In the genomic region with DNA sequence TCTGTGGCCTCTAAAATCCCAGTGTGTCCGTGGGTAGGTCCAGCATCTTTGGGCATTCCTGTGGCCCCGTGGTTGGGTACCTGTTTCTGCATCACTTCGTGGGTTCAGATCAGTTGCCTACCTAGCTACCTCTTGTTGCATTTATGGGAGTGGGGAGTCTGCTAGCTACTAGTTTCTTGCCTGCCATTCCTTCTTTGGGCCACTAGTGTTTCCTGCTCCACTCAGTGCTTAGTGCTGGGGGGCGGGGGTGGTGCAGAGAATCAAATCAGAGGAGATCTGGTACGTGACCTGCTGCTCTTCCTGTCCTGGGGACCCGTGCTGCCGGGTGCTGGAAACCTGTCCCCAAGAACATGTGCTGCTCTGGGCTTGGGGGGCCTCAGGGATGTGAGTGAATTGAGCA, we compare ENCODE assay signal across 19 mouse cellular contexts. TPM values are rescaled to one million over a fixed set of nuclear protein-coding genes. Genes with fewer than 3 reads are reported as not detected.
DNase-seq lines count a peak whose midpoint lies in the region; ATAC-seq and TF ChIP-seq lines count a peak whose summit lies in the region.
"Had no signal": no experiment of that assay in that cellular context is flagged by ENCODE, and none has a peak within 500 bp of the region (broad histone marks: within the 10 kb centered on the region; RNA-seq: fewer than 3 reads in every experiment).

No protein-coding gene starts in this region.

- H3K36me3 ChIP-seq in hindbrain, embryonic 15.5 days = no peaks in the 10 kb centered on the region
- no peaks in the 10 kb centered on the region for H3K36me3 ChIP-seq in hindbrain, embryonic 14.5 days (replicated peaks; ENCODE audit: control insufficient read depth, insufficient read depth)
- H3K36me3 ChIP-seq: embryonic facial prominence, embryonic 12.5 days; heart, embryonic 12.5 days; hindbrain, embryonic 12.5 days had no signal

- H3K9ac ChIP-seq in hindbrain, embryonic 15.5 days = no peak overlapping the region
- no peak overlapping the region for H3K9ac ChIP-seq in hindbrain, embryonic 14.5 days
- H3K9ac ChIP-seq: embryonic facial prominence, embryonic 12.5 days; heart, embryonic 12.5 days; hindbrain, embryonic 12.5 days had no signal

- DNase-seq in cerebellum, adult 9-11 months = peak; percentile 32
- no peak for DNase-seq in cerebellum, postnatal 25 days
- DNase-seq in hindbrain, embryonic 14.5 days (ENCODE audit: low spot score) = no peak
- DNase-seq in left cerebral cortex, adult 2 months (ENCODE audit: extremely low spot score in 1 of 2, low spot score in 2 of 2) = no peak
- no peak for DNase-seq in left cerebral cortex, adult 8-10 months (ENCODE audit: low spot score in 2 of 2)
- no peak for DNase-seq in retina, postnatal 1 day
- DNase-seq: adrenal gland, adult 2 months; adrenal gland, postnatal 25 days; cerebellum, postnatal 36 days; gastrocnemius, postnatal 14 days; heart, adult 2 months; heart, postnatal 36 days; kidney, adult 11 months had no signal

- no peak overlapping the region for H3K27ac ChIP-seq in hindbrain, embryonic 15.5 days (replicated peaks)
- H3K27ac ChIP-seq in hindbrain, embryonic 14.5 days = no peak overlapping the region
- no peak overlapping the region for H3K27ac ChIP-seq in left cerebral cortex, adult 2 months
- H3K27ac ChIP-seq in olfactory bulb, adult 2 months (ENCODE audit: insufficient read depth, low read depth, low read length) = no peak overlapping the region
- H3K27ac ChIP-seq: embryonic facial prominence, embryonic 12.5 days; heart, adult 2 months; hindbrain, embryonic 12.5 days had no signal

- H3K27me3 ChIP-seq in hindbrain, embryonic 15.5 days = peaks cover 15% of the 10 kb centered on the region; the same call in 1 of the 2 replicates
- H3K27me3 ChIP-seq in hindbrain, embryonic 14.5 days (ENCODE audit: control insufficient read depth, insufficient read depth, low read length) = peaks cover 33% of the 10 kb centered on the region

- peaks cover 44% of the 10 kb centered on the region for H3K4me1 ChIP-seq in hindbrain, embryonic 15.5 days (replicated peaks)
- H3K4me1 ChIP-seq in hindbrain, embryonic 14.5 days (replicated peaks; ENCODE audit: control insufficient read depth, insufficient read depth, low read length) = peaks cover 22% of the 10 kb centered on the region
- peaks cover 56% of the 10 kb centered on the region for H3K4me1 ChIP-seq in olfactory bulb, adult 2 months (ENCODE audit: control insufficient read depth, insufficient read depth, low read length)

- 0 out of 2 replicates have a peak overlapping the region, but pooled peaks have one; percentile 12 for H3K4me2 ChIP-seq in hindbrain, embryonic 15.5 days
- H3K4me2 ChIP-seq in hindbrain, embryonic 14.5 days (replicated peaks) = no peak overlapping the region
- H3K4me2 ChIP-seq: embryonic facial prominence, embryonic 12.5 days; heart, embryonic 12.5 days; hindbrain, embryonic 12.5 days had no signal

- intact Hi-C loops in left cerebral cortex, adult 2 months (cut with DNase I) = no loop called here

- ATAC-seq in hindbrain, embryonic 15.5 days (ENCODE audit: low FRiP score, low read depth) = no peak
- ATAC-seq in hindbrain, embryonic 14.5 days (ENCODE audit: low FRiP score) = no peak
- ATAC-seq: forebrain, embryonic 16.5 days had no signal

- TF ChIP-seq CTCF in left cerebral cortex, adult 2 months (IDR thresholded peaks at IDR 0.05) = peak; percentile 17
- TF ChIP-seq CTCF in olfactory bulb, adult 2 months (IDR thresholded peaks at IDR 0.05; ENCODE audit: insufficient read depth, low read depth, low read length) = no peak; the same call in 1 of the 2 replicates

- 70% methylated on average over 7 of the region's 7 CpGs for WGBS in hindbrain, embryonic 15.5 days
- WGBS in hindbrain, embryonic 14.5 days = 74% methylated on average over 7 of the region's 7 CpGs
- WGBS in olfactory bulb, adult 2 months = 62% methylated on average over 7 of the region's 7 CpGs

- H3K9me3 ChIP-seq in hindbrain, embryonic 15.5 days = no peaks in the 10 kb centered on the region
- H3K9me3 ChIP-seq in hindbrain, embryonic 14.5 days (ENCODE audit: control insufficient read depth, low read length) = no peaks in the 10 kb centered on the region
- H3K9me3 ChIP-seq: embryonic facial prominence, embryonic 12.5 days; heart, embryonic 12.5 days; hindbrain, embryonic 12.5 days had no signal

- H3K4me3 ChIP-seq in hindbrain, embryonic 15.5 days = no peak overlapping the region
- no peak overlapping the region for H3K4me3 ChIP-seq in hindbrain, embryonic 14.5 days (replicated peaks; ENCODE audit: low read length)
- H3K4me3 ChIP-seq in left cerebral cortex, adult 2 months = no peak overlapping the region
- peak overlapping the region; percentile 9 for H3K4me3 ChIP-seq in olfactory bulb, adult 2 months (ENCODE audit: insufficient read depth, low read depth, low read length)
- H3K4me3 ChIP-seq: embryonic facial prominence, embryonic 12.5 days; heart, adult 2 months; heart, embryonic 12.5 days; hindbrain, embryonic 12.5 days had no signal

- TF ChIP-seq POLR2A in olfactory bulb, adult 2 months (IDR thresholded peaks at IDR 0.05; ENCODE audit: insufficient read depth, low read depth, low read length) = no peak

RNA-seq across cellular contexts. Expression of gene Dlgap4, which starts 3.0 kb away (rescaled TPM):
- 215 and 244 TPM in 2 replicates for polyA plus RNA-seq in hindbrain, embryonic 15.5 days (2015; fragmentation: Nextera tagmentation; extraction: Ambion mirVana)
- 220 and 221 TPM in 2 replicates for polyA plus RNA-seq in hindbrain, embryonic 14.5 days (2014; fragmentation: Nextera tagmentation; extraction: Ambion mirVana)
- 100 to 1,000 TPM; 248 to 254 TPM for total RNA-seq in left cerebral cortex, adult 2 months (2021)
- total RNA-seq in left cerebral cortex, adult 8-10 months (2022) = 100 to 1,000 TPM; 201 to 218 (median 204) TPM
- polyA plus RNA-seq in olfactory bulb, adult 2 months (2012; ENCODE audit: insufficient read depth, insufficient read length, low replicate concordance, missing spikeins) = not detected in 2 replicates
